Mouse (Mus musculus) small intestine, adult 2 months (tissue): ENCODE data around the gene Rwdd3.

Experiments used
- CTCF ChIP-seq: fragments of 200-500 bp; IDR thresholded peaks from 2 replicates; pipeline ENCODE4 v1.5.1; 2012; ENCODE audit warnings: low read depth, mild to moderate bottlenecking, control low read depth, inconsistent platforms, low read length, moderate library complexity, mixed read lengths; ENCODE audit not compliant: insufficient replicate concordance, insufficient read length; ENCODE audit errors: extremely low read depth
- POLR2A ChIP-seq: fragments of 200-500 bp; IDR thresholded peaks from 2 replicates; pipeline ENCODE4 v1.6.1; 2012; ENCODE audit warnings: low read depth, mild to moderate bottlenecking, control low read depth, inconsistent platforms, low read length, moderate library complexity

DNA sequence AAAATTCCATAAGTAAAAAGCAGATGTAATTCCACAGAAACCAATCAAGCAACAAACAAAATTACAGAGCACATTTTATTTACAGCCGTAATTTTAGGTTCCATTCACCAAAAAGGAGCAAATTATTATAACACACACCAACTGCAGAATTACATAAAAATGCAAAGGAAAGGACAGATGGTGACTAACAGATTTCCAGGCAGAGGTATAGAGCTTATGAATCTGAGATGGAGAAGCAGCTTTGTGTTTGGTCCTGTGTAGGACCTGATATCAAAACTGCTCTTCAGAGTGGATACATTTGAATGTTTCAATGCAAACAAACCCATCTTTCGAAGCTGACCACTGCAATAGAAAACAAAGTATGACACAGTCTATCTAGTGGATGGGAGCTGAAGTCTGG is 31.1 kb upstream of the Rwdd3 start:
- TF ChIP-seq POLR2A (no peak), CTCF (no peak)
